Mouse (Mus musculus): ENCODE measurements at regions not wholly inside any gene's neighbourhood (a gene's known extent, or its start where the extent isn't known, plus 50 kb on each side); places are given as distances from the start of the nearest gene placed in this dataset.

DNA sequence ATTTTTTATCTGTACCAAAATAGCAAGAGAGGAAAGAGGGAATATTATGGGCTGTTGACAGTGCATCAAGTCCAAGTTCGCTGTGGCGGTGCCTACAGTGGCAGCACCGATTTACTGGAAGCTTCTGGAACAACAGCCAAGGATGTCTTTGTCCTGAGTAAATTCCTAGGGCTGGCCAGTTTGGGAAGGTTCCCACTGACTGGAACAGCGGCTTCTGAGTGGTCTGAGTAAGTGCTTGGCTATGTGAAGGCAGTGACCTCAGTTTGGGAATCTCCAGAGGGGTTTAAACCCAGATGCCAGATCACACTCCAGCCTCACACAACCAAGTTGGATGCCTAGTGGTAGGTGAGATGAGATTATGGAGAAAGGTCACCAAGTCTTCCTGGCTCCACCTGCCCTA is 84.4 kb upstream of the Slc7a14 start:
- DNase-seq (ENCODE audit: extremely low read depth, low read depth), result no peak

DNA sequence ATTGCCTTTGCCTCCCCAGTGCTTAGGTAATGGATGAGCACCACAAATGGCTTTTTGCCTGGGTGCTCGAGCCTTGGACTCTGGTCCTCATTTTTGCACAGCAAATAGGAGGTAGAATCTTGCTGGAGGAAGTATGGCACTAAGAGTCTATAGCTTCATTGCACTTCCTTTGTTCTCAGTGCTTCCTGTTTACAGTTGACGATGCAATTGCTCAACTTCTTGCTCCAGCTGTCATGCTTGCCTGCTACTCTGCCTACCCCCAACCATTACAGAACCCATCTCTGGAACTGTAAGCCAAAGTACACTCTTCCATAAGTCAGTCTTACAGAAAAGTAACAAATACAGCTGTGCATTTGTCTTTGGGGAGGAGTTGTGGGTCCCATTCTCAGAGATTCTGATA is 79.8 kb upstream of the Slc7a14 start:
- DNase-seq (ENCODE audit: extremely low read depth, low read depth), result no peak

DNA sequence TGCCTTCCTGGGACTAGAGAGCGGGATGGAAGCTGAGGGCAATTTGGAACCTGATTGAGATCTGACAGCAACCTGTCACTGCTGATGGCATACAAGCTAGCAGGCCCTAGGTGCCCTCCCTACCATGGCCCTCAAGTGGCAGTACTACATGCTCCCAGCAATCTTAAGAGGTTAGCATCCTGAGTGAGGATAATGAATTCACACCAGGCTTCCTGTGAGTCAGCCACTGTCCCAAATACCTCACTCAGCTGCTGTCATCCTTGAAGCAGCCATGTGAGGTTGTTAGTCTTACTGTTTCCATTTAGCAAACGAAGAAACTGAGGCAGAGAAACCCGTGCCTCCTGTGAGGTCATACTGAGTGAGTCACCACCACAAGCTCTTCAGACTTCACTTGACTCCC is 65.5 kb upstream of the Slc7a14 start:
- no peak for DNase-seq (ENCODE audit: extremely low read depth, low read depth)

DNA sequence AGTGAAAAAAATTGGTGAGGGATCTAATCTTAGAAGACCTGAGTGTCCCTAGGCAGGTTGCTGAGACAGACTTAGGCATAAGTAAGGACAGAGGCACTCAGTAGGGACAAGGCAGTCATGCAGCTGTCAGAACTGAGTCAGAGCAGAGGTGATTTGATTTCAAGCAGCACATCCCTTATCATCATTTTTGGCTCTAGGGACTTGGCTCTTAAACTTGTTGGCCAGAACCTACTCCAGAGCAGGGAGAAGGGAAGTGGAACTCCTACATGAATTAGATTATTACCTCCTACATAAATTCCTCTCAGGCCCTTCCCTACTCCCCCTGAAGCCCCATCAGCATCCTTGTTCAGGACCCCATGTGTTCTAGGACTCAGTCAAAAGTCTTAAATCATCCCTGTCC is 63.9 kb upstream of the Slc7a14 start:
- no peak for DNase-seq (ENCODE audit: extremely low read depth, low read depth)

DNA sequence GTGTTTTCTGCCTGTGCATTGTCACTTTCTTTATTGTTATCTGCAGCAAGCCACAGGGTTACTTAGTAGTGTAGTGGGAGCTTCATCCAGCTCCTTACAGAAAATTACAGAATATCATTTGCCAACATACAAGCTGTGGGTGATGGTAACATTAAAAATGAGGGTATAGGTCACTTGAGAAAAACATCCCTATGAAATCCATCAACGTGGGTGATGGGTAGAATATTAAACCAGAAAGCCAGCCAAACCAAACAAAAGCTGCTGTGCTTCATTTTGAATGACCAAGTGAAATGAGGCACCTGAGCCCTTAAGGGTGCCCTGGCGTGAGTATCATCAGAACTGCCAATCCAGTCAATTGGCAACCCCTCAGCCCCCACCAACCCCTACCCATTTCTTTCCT is 58.1 kb upstream of the Slc7a14 start:
- no peak for DNase-seq (ENCODE audit: extremely low read depth, low read depth)

Data from MEL-GATA-1-ER (cell line).